Mouse (Mus musculus) cortical plate, adult 2 months (tissue): ENCODE data around the gene Chka.

Source experiments
- CTCF ChIP-seq: fragments of 200-500 bp; IDR thresholded peaks from 2 replicates; pipeline ENCODE4 v1.5.1; 2011; ENCODE audit warnings: mild to moderate bottlenecking, control low read depth, low read length; ENCODE audit not compliant: insufficient read depth; ENCODE audit errors: extremely low read depth
- POLR2A ChIP-seq: fragments of 200-500 bp; IDR thresholded peaks from 2 replicates; pipeline ENCODE4 v1.6.1; 2011; ENCODE audit warnings: mild to moderate bottlenecking, low read length, control low read depth; ENCODE audit not compliant: insufficient read depth; ENCODE audit errors: extremely low read depth

GRCm38 (mm10) chr19:3935032-3935895, 83.7 kb downstream of the Chka start, which contains the start of gene Unc93b1:
- TF ChIP-seq CTCF: no peak
- TF ChIP-seq POLR2A: 0 out of 2 replicates have a peak, but pooled peaks have one; percentile 8
